Mouse (Mus musculus) midbrain, embryonic 13.5 days (tissue): Measurements from ENCODE around the gene Adamts15. TPM values are rescaled to one million over a fixed set of nuclear protein-coding genes. Genes with fewer than 3 reads are reported as not detected.

Experiments used
- ATAC-seq: fragments of 200-750 bp; cut with Nextera tagmentation; 2 replicates; pipeline ENCODE4 v1.8.0; 2017; ENCODE audit warnings: mild to moderate bottlenecking, moderate TSS enrichment, moderate library complexity
- H3K27ac ChIP-seq: fragments of 300-500 bp; sonication (generic); 2 replicates; pipeline ENCODE4 v1.5.1; 2015; ENCODE audit warnings: inconsistent platforms, mild to moderate bottlenecking, moderate library complexity
- H3K27me3 ChIP-seq: fragments of 300-500 bp; sonication (generic); 2 replicates; pipeline ENCODE4 v1.6.1; 2015; ENCODE audit warnings: mild to moderate bottlenecking, inconsistent platforms
- H3K36me3 ChIP-seq: fragments of 300-500 bp; sonication (generic); 2 replicates; pipeline ENCODE4 v1.6.1; 2015; ENCODE audit warnings: mild to moderate bottlenecking, inconsistent platforms
- H3K4me1 ChIP-seq: fragments of 300-500 bp; sonication (generic); replicated peaks from 2 replicates; pipeline ENCODE4 v1.6.1; 2015; ENCODE audit warnings: inconsistent platforms
- H3K4me2 ChIP-seq: fragments of 300-500 bp; sonication (generic); replicated peaks from 2 replicates; pipeline ENCODE4 v1.6.1; 2015; ENCODE audit warnings: moderate library complexity, mild to moderate bottlenecking, inconsistent platforms
- H3K4me3 ChIP-seq: fragments of 300-500 bp; sonication (generic); replicated peaks from 2 replicates; pipeline ENCODE4 v1.5.1; 2015; ENCODE audit warnings: mild to moderate bottlenecking, inconsistent platforms
- H3K9ac ChIP-seq: fragments of 300-500 bp; sonication (generic); replicated peaks from 2 replicates; pipeline ENCODE4 v1.6.1; 2015; ENCODE audit warnings: mild to moderate bottlenecking, inconsistent platforms
- H3K9me3 ChIP-seq: fragments of 300-500 bp; sonication (generic); 2 replicates; pipeline ENCODE4 v1.6.1; 2016; ENCODE audit warnings: mild to moderate bottlenecking, inconsistent platforms
- WGBS: fragments of 180-500 bp; shearing (Covaris S2); methylation state at CpG from one replicate; pipeline ENCODE4 v1.1.7; 2015; 5-methylcytosine and 5-hydroxymethylcytosine counted together
- polyA plus RNA-seq: library from polyadenylated mRNA; unstranded; fragments of >200 nt; fragmentation: Nextera tagmentation; extraction: Ambion mirVana; gene quantifications from 2 replicates; pipeline ENCODE4 v1.2.1, GENCODE M21; 2015

Gene Adamts15
- polyA plus RNA-seq, 1 experiment from 2014 or later, result 2.9 TPM

DNA sequence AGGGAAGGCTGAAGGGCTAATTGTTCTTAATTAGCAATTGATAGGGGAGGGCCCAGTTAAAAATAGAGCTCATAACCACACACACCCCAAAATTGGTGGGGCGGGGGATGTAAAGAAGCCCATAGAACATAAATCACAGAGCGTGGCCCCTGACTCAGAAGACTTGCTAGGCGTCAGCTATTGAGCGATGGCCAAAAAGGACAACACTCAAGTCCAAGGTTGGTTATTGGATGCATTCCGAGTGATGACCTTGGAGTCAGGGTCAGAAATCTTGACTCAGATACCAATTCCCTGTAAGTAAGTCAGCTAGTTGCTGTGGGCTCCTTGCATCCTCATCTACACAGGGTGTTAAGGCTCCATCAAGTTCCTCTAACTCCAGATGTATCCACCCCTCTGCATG, 19.0 kb downstream of the Adamts15 start:
- no peak overlapping the region for H3K9ac ChIP-seq
- ATAC-seq, result no peak
- H3K9me3 ChIP-seq, result no peaks in the 10 kb centered on the region
- no peak overlapping the region for H3K4me2 ChIP-seq
- H3K36me3 ChIP-seq, result no peaks in the 10 kb centered on the region
- no peaks in the 10 kb centered on the region for H3K27me3 ChIP-seq
- no peak overlapping the region for H3K4me3 ChIP-seq
- no peaks in the 10 kb centered on the region for H3K4me1 ChIP-seq
- WGBS, result 96% methylated on average over 5 of the region's 5 CpGs
- no peak overlapping the region for H3K27ac ChIP-seq

DNA sequence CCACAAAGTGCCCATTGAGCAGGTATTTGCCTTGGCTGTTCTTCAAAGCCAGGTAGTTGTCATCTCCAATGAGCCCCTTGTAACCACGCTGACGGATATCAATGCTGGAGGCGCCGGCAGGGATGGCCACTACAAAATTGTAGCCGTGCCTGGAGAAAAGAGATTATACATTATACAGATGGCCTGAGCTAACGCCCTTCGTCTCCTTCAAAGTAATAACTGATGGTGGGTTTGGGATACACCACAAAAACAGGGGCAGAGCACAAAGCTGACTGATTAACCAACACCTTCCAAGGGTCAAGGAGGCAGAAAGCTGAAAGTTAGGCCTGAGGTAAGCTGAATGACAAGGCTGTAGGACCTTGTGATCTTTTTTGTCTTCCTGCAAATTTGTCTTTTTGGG, 19.6 kb downstream of the Adamts15 start:
- no peaks in the 10 kb centered on the region for H3K36me3 ChIP-seq
- H3K27me3 ChIP-seq, result no peaks in the 10 kb centered on the region
- H3K27ac ChIP-seq, result no peak overlapping the region
- H3K4me1 ChIP-seq, result no peaks in the 10 kb centered on the region
- H3K4me2 ChIP-seq, result no peak overlapping the region
- H3K4me3 ChIP-seq, result no peak overlapping the region
- WGBS, result 100% methylated on average over 7 of the region's 7 CpGs
- no peak for ATAC-seq
- H3K9ac ChIP-seq, result no peak overlapping the region
- no peaks in the 10 kb centered on the region for H3K9me3 ChIP-seq

GRCm38 (mm10) chr9:30902152-30902551, 20.1 kb downstream of the Adamts15 start:
- Histone ChIP-seq H3K36me3 (no peaks in the 10 kb centered on the region), H3K4me1 (no peaks in the 10 kb centered on the region), H3K27ac (no peak overlapping the region), H3K9me3 (no peaks in the 10 kb centered on the region), H3K27me3 (no peaks in the 10 kb centered on the region), H3K4me3 (no peak overlapping the region), H3K4me2 (no peak overlapping the region), H3K9ac (no peak overlapping the region)
- WGBS, result 96% methylated on average over 19 of the region's 19 CpGs
- ATAC-seq, result no peak

GRCm38 (mm10) chr9:30897169-30897568, 25.1 kb downstream of the Adamts15 start:
- H3K4me3 ChIP-seq, result no peak overlapping the region
- no peak overlapping the region for H3K4me2 ChIP-seq
- H3K4me1 ChIP-seq, result no peaks in the 10 kb centered on the region
- 89% methylated on average over 2 of the region's 2 CpGs for WGBS
- no peaks in the 10 kb centered on the region for H3K27me3 ChIP-seq
- H3K36me3 ChIP-seq, result no peaks in the 10 kb centered on the region
- no peak overlapping the region for H3K9ac ChIP-seq
- no peak overlapping the region for H3K27ac ChIP-seq
- ATAC-seq, result no peak
- H3K9me3 ChIP-seq, result no peaks in the 10 kb centered on the region

DNA sequence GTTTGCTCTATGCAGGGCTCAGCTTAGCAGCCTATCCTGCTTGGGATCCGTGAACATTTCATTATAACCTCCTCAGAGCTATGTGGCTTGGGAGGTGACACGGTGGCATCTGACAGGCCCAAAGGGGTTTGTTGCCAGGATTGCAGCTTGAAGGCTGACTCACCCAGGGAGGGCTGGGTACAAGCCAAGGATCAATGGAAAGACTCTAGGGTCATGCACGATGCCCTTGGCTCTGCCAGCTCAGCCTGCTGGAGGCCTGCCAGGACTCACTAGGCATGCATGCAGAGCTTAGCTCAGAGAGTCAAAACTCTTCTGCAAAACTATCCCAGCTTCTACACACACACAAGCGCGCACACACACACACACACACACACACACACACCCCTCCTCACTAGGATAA, 25.5 kb downstream of the Adamts15 start:
- Histone ChIP-seq H3K9ac (no peak overlapping the region), H3K36me3 (no peaks in the 10 kb centered on the region), H3K4me1 (no peaks in the 10 kb centered on the region), H3K9me3 (no peaks in the 10 kb centered on the region), H3K4me3 (no peak overlapping the region), H3K27ac (no peak overlapping the region), H3K4me2 (no peak overlapping the region), H3K27me3 (no peaks in the 10 kb centered on the region)
- ATAC-seq, result 0 out of 2 replicates have a peak, but pooled peaks have one; percentile 17
- WGBS, result 78% methylated on average over 5 of the region's 5 CpGs

GRCm38 (mm10) chr9:30895618-30896017, 26.6 kb downstream of the Adamts15 start:
- H3K4me3 ChIP-seq, result no peak overlapping the region
- H3K9ac ChIP-seq, result no peak overlapping the region
- 72% methylated on average over 3 of the region's 3 CpGs for WGBS
- no peaks in the 10 kb centered on the region for H3K4me1 ChIP-seq
- H3K9me3 ChIP-seq, result no peaks in the 10 kb centered on the region
- H3K27ac ChIP-seq, result no peak overlapping the region
- H3K27me3 ChIP-seq, result no peaks in the 10 kb centered on the region
- no peak overlapping the region for H3K4me2 ChIP-seq
- H3K36me3 ChIP-seq, result no peaks in the 10 kb centered on the region
- no peak for ATAC-seq

GRCm38 (mm10) chr9:30886276-30886675, 36.0 kb downstream of the Adamts15 start:
- WGBS, result 89% methylated on average over 3 of the region's 3 CpGs

GRCm38 (mm10) chr9:30880553-30880952, 41.7 kb downstream of the Adamts15 start:
- no peak overlapping the region for H3K4me3 ChIP-seq
- H3K27ac ChIP-seq, result no peak overlapping the region
- H3K27me3 ChIP-seq, result no peaks in the 10 kb centered on the region
- no peak overlapping the region for H3K4me2 ChIP-seq
- no peak for ATAC-seq
- H3K4me1 ChIP-seq, result no peaks in the 10 kb centered on the region
- H3K9me3 ChIP-seq, result no peaks in the 10 kb centered on the region
- WGBS, result 90% methylated on average over 8 of the region's 9 CpGs
- no peak overlapping the region for H3K9ac ChIP-seq
- H3K36me3 ChIP-seq, result no peaks in the 10 kb centered on the region

More at GRCm38 (mm10) chr9:30886276-30886675, 36.0 kb downstream of the Adamts15 start:
- H3K27ac ChIP-seq, result no peak overlapping the region
- H3K9me3 ChIP-seq, result no peaks in the 10 kb centered on the region
- H3K27me3 ChIP-seq, result no peaks in the 10 kb centered on the region
- no peak overlapping the region for H3K4me3 ChIP-seq
- H3K36me3 ChIP-seq, result no peaks in the 10 kb centered on the region
- no peak overlapping the region for H3K9ac ChIP-seq
- H3K4me1 ChIP-seq, result no peaks in the 10 kb centered on the region
- H3K4me2 ChIP-seq, result no peak overlapping the region
- no peak for ATAC-seq

- no peak overlapping the region for H3K9ac ChIP-seq
- no peak overlapping the region for H3K27ac ChIP-seq
- H3K4me2 ChIP-seq, result no peak overlapping the region
- no peaks in the 10 kb centered on the region for H3K27me3 ChIP-seq
- no peak for ATAC-seq
- no peaks in the 10 kb centered on the region for H3K36me3 ChIP-seq
- H3K9me3 ChIP-seq, result no peaks in the 10 kb centered on the region
- no peaks in the 10 kb centered on the region for H3K4me1 ChIP-seq
- WGBS, result 91% methylated on average over 2 of the region's 2 CpGs
- H3K4me3 ChIP-seq, result no peak overlapping the region
Observed at GRCm38 (mm10) chr9:30879947-30880273, 42.3 kb downstream of the Adamts15 start.

DNA sequence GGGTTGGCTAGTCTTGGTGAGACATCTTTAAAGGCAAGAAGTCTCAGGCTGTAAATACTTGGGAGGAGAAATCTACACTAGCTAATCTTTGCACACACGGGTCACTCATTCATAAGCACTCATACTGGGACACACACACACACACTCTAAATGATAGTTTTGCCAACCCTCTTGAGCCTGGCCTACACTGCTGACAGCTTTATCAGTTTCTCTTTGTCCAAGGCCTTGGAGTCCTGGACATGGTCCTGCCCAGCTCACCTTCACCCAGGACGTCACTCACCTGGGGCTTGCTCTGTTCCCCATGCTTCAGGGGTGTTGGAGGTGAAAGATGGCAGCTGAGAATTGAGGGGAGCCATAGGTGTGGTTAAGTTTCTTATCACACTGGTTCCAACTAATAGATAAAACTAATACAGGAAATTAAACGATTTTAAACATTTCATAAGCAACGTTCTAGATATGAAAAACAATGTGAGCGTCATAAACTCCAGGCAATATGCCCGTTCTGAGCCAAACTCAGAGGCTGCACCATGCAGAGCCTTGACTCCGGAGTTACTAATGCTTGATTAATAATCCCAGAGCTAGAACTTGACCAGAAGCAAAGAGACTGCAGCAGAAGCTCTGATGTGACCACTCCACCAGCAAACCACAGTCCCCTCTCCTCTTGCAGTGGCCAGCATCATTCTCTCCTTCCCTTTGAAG, 42.9 kb downstream of the Adamts15 start:
- H3K36me3 ChIP-seq, result no peaks in the 10 kb centered on the region
- no peak overlapping the region for H3K27ac ChIP-seq
- H3K4me1 ChIP-seq, result no peaks in the 10 kb centered on the region
- WGBS, result 91% methylated on average over 7 of the region's 7 CpGs
- H3K4me3 ChIP-seq, result no peak overlapping the region
- no peak overlapping the region for H3K9ac ChIP-seq
- ATAC-seq, result no peak
- no peak overlapping the region for H3K4me2 ChIP-seq
- no peaks in the 10 kb centered on the region for H3K9me3 ChIP-seq
- H3K27me3 ChIP-seq, result no peaks in the 10 kb centered on the region

GRCm38 (mm10) chr9:30876552-30876951, 45.7 kb downstream of the Adamts15 start:
- no peaks in the 10 kb centered on the region for H3K36me3 ChIP-seq
- H3K9me3 ChIP-seq, result no peaks in the 10 kb centered on the region
- no peaks in the 10 kb centered on the region for H3K27me3 ChIP-seq
- no peak for ATAC-seq
- no peak overlapping the region for H3K4me2 ChIP-seq
- no peak overlapping the region for H3K4me3 ChIP-seq
- no peak overlapping the region for H3K9ac ChIP-seq
- no peaks in the 10 kb centered on the region for H3K4me1 ChIP-seq
- H3K27ac ChIP-seq, result no peak overlapping the region
- 77% methylated on average over 3 of the region's 3 CpGs for WGBS

GRCm38 (mm10) chr9:30855837-30856236, 66.4 kb downstream of the Adamts15 start:
- no peaks in the 10 kb centered on the region for H3K4me1 ChIP-seq
- 84% methylated on average over 2 of the region's 2 CpGs for WGBS
- no peak overlapping the region for H3K4me2 ChIP-seq
- no peaks in the 10 kb centered on the region for H3K9me3 ChIP-seq
- H3K27me3 ChIP-seq, result no peaks in the 10 kb centered on the region
- no peak overlapping the region for H3K9ac ChIP-seq
- H3K4me3 ChIP-seq, result no peak overlapping the region
- no peaks in the 10 kb centered on the region for H3K36me3 ChIP-seq
- ATAC-seq, result no peak
- H3K27ac ChIP-seq, result no peak overlapping the region

- no peaks in the 10 kb centered on the region for H3K4me1 ChIP-seq
- H3K9ac ChIP-seq, result no peak overlapping the region
- ATAC-seq, result no peak
- no peaks in the 10 kb centered on the region for H3K27me3 ChIP-seq
- no peaks in the 10 kb centered on the region for H3K36me3 ChIP-seq
- H3K4me2 ChIP-seq, result no peak overlapping the region
- H3K4me3 ChIP-seq, result no peak overlapping the region
- no peak overlapping the region for H3K27ac ChIP-seq
- no peaks in the 10 kb centered on the region for H3K9me3 ChIP-seq
- 85% methylated on average over 2 of the region's 2 CpGs for WGBS
Observed at GRCm38 (mm10) chr9:30851841-30852240, 70.4 kb downstream of the Adamts15 start.
